Mouse (Mus musculus) spleen, adult 2 months (tissue): ENCODE data around the gene Vmn2r41.
"Not testable (repeated sequence)": the region's sequence is repeated elsewhere in the genome, so short reads cannot be mapped to it uniquely, and the experiment has no call there.

Experiments used
- CTCF ChIP-seq: fragments of 200-500 bp; IDR thresholded peaks from 2 replicates; pipeline ENCODE4 v1.5.1; 2011; ENCODE audit warnings: mild to moderate bottlenecking, inconsistent platforms; ENCODE audit not compliant: insufficient read depth, insufficient read length, insufficient replicate concordance; ENCODE audit errors: extremely low read depth
- POLR2A ChIP-seq: fragments of 200-500 bp; IDR thresholded peaks from 2 replicates; pipeline ENCODE4 v1.6.1; 2011; ENCODE audit warnings: low read depth, low read length, inconsistent platforms

GRCm38 (mm10) chr7:8161554-8161953, at the start of gene Vmn2r41:
- not testable (repeated sequence) for TF ChIP-seq CTCF, POLR2A
